Mouse (Mus musculus) heart, postnatal 0 days (tissue): ENCODE data around the gene H2-DMb1. TPM values are rescaled to one million over a fixed set of nuclear protein-coding genes. Genes with fewer than 3 reads are reported as not detected.
A peak's percentile ranks its signal among the peaks of the same experiment; 100 is the strongest.

Source experiments
- ATAC-seq: fragments of 200-750 bp; cut with Nextera tagmentation; 2 replicates; pipeline ENCODE4 v1.8.0; 2017; ENCODE audit warnings: low read depth, moderate number of reproducible peaks, moderate library complexity; ENCODE audit not compliant: insufficient read depth
- DNase-seq: peaks from one replicate; pipeline ENCODE4 v3.0.0-alpha.2; 2016; ENCODE audit warnings: low spot score
- H3K27ac ChIP-seq: fragments of 300-500 bp; sonication (generic); 2 replicates; pipeline ENCODE4 v1.5.1; 2014; ENCODE audit warnings: low read depth, mild to moderate bottlenecking
- H3K27me3 ChIP-seq: fragments of 300-500 bp; sonication (generic); 2 replicates; pipeline ENCODE4 v1.6.1; 2014; ENCODE audit warnings: low read length, mixed read lengths; ENCODE audit not compliant: control insufficient read depth, insufficient read depth
- H3K36me3 ChIP-seq: fragments of 300-500 bp; sonication (generic); replicated peaks from 2 replicates; pipeline ENCODE4 v1.6.1; 2014; ENCODE audit warnings: low read length, mixed read lengths; ENCODE audit not compliant: control insufficient read depth, insufficient read depth
- H3K4me1 ChIP-seq: fragments of 300-500 bp; sonication (generic); 2 replicates; pipeline ENCODE4 v1.6.1; 2014; ENCODE audit warnings: antibody characterized with exemption; ENCODE audit not compliant: control insufficient read depth, insufficient read depth
- H3K4me2 ChIP-seq: fragments of 300-500 bp; sonication (generic); 2 replicates; pipeline ENCODE4 v1.6.1; 2014; ENCODE audit warnings: low read depth, mild to moderate bottlenecking, low read length, moderate library complexity
- H3K4me3 ChIP-seq: fragments of 300-500 bp; sonication (generic); 2 replicates; pipeline ENCODE4 v1.5.1; 2014; ENCODE audit warnings: low read depth, low read length
- H3K9ac ChIP-seq: fragments of 300-500 bp; sonication (generic); replicated peaks from 2 replicates; pipeline ENCODE4 v1.6.1; 2014; ENCODE audit warnings: low read depth, low read length, mixed read lengths
- H3K9me3 ChIP-seq: fragments of 300-500 bp; sonication (generic); replicated peaks from 2 replicates; pipeline ENCODE4 v1.6.1; 2016; ENCODE audit warnings: low read length; ENCODE audit not compliant: control insufficient read depth
- CTCF ChIP-seq: IDR thresholded peaks from 2 replicates; pipeline ENCODE4 v1.5.1; 2016; ENCODE audit warnings: antibody characterized with exemption, control low read depth, low read depth
- EP300 ChIP-seq: IDR thresholded peaks from 2 replicates; pipeline ENCODE4 v1.6.1; 2016; ENCODE audit warnings: antibody characterized with exemption, low read depth
- WGBS: fragments of 180-500 bp; shearing (Covaris S2); extraction: QIAGEN DNeasy Blood & Tissue Kit; methylation state at CpG from one replicate; pipeline ENCODE4 v1.1.7; 2014; 5-methylcytosine and 5-hydroxymethylcytosine counted together
- polyA plus RNA-seq: library from polyadenylated mRNA; unstranded; fragments of >200 nt; fragmentation: Nextera tagmentation; extraction: Ambion mirVana; gene quantifications from 2 replicates; pipeline ENCODE4 v1.2.1, GENCODE M21; 2015
- total RNA-seq: library from RNA; depleted of rRNA; stranded (reverse); fragments of >200 nt; gene quantifications from 2 replicates; pipeline ENCODE4 v1.2.3, GENCODE M21; 2014; ENCODE audit warnings: low replicate concordance

H2-DMb1 gene
- total and polyA plus RNA-seq, 2 experiments from 2014 or later, result 0.90 TPM; not detected in 1

DNA sequence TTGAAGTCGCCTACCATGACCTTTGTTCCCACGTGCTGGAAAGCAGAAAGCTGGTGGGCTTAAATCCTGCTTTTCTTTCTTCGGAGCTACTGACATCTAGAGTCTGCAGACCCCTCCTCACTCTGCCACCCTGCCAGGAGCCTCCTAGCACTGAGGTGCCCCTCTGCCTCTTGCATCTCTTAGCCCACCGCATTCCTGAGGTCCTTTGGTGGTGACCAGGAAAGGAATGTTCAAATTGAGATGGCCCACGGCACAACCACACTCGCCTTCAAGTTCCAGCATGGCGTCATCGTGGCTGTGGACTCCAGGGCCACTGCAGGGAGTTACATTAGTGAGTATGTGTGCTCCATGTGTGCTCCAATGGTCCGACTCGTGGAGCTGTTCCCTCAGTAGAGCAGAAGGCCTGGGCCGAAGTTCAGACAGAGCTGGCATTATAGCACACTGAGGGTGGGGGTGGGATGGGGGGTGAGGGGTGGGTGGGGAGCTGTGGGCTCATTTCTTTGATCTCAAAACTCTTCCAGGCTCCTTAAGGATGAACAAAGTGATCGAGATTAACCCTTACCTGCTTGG lies 46.3 kb downstream of the H2-DMb1 start:
- Histone ChIP-seq H3K27ac (no peak overlapping the region), H3K9ac (no peak overlapping the region; the same call in 1 of the 2 replicates), H3K36me3 (no peaks in the 10 kb centered on the region), H3K9me3 (no peaks in the 10 kb centered on the region), H3K4me1 (no peaks in the 10 kb centered on the region), H3K4me3 (peak overlapping the region; percentile 63; the same call in 1 of the 2 replicates), H3K4me2 (peak overlapping the region; percentile 74; the same call in 1 of the 2 replicates), H3K27me3 (peaks cover 45% of the 10 kb centered on the region)
- ATAC-seq (no peak), DNase-seq (no peak)
- TF ChIP-seq EP300 (no peak), CTCF (no peak)
- WGBS, result 70% methylated on average over 12 of the region's 12 CpGs

DNA sequence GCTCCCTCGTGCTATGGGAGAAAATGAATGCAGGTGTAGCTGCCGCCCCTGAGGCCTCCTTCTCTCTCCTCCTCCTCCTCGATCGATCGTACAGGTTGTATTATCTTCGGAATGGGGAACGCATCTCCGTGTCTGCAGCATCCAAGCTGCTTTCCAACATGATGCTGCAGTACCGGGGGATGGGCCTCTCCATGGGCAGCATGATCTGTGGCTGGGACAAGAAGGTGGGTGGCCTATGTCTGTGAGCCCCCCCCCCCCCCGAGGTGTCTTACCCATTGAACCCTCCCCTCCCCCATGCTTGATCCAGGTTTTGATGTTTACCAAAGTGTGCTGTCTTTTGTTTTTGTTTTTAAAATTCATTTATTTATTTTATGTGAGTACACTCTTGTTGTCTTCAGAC lies 47.2 kb downstream of the H2-DMb1 start:
- Histone ChIP-seq H3K9ac (no peak overlapping the region), H3K9me3 (no peaks in the 10 kb centered on the region), H3K36me3 (no peaks in the 10 kb centered on the region), H3K27me3 (peaks cover 40% of the 10 kb centered on the region), H3K27ac (no peak overlapping the region), H3K4me2 (no peak overlapping the region), H3K4me1 (no peaks in the 10 kb centered on the region), H3K4me3 (no peak overlapping the region)
- no peak for ATAC-seq
- 85% methylated on average over 10 of the region's 10 CpGs for WGBS
- DNase-seq, result no peak
- TF ChIP-seq CTCF (no peak), EP300 (no peak)

DNA sequence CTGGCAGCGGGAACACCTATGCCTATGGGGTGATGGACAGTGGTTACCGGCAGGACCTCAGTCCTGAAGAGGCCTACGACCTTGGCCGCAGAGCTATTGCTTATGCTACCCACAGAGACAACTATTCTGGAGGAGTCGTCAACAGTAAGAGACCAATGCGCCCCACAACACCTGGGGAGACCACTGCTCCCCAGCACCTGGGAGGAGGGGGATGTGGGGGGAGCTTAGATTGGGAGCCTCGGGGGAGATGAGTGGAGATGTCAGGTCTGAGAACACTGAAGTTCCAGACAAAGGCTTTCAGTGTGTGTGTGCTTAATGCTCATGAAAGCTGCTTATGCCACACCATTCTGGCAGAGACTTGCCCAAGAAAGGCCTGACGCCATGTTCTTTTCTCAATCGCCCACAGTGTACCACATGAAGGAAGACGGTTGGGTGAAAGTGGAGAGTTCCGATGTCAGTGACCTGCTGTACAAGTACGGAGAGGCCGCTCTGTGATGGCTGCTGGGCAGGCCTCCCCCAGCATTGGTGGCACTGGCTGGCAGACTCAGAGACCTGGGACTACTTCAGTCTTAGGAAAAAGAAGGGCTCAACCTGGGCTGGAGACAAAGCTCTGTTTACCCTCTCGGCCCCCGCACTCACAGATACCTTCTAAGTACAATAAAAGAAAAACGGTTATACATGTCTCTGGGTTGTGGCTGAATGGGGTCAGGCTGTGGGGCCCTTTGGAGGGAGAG lies 48.1 kb downstream of the H2-DMb1 start:
- DNase-seq (no peak), ATAC-seq (no peak)
- peak overlapping the region; percentile 15; the same call in 1 of the 2 replicates for H3K4me2 ChIP-seq
- H3K4me1 ChIP-seq, result no peaks in the 10 kb centered on the region; the same call in 1 of the 2 replicates
- no peaks in the 10 kb centered on the region for H3K9me3 ChIP-seq
- peak overlapping the region; percentile 41; the same call in 1 of the 2 replicates for H3K27ac ChIP-seq
- H3K9ac ChIP-seq, result no peak overlapping the region
- 87% methylated on average over 16 of the region's 16 CpGs for WGBS
- peaks cover 33% of the 10 kb centered on the region for H3K27me3 ChIP-seq
- TF ChIP-seq EP300, result no peak
- no peak for TF ChIP-seq CTCF
- no peak overlapping the region for H3K4me3 ChIP-seq
- H3K36me3 ChIP-seq, result no peaks in the 10 kb centered on the region

DNA sequence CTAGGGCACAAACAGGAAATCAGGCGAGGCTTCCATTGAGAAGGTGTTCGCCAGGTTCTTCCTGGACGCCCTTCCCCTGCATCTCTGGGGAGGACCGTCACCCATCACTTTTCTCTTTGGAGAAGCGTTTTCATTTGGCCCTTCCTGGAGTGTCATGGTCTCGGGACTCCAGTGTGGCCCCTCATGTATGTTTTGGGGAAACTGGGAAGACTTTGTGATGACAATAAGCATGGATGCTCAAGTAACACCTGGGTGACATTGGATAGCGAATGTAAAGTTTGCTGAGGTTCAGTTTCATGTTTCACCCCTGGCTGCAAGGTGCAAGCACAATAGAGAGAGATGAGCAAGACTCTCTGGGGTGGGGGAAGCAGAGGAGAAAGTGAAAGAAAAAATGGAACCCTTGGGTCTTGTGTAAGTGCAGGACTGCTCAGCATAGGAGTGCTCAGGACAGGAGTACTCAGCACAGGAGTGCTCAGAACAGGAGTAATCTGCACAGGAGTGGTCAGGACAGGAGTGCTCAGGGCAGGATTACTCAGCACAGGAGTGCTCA lies 48.7 kb downstream of the H2-DMb1 start:
- TF ChIP-seq CTCF (no peak), EP300 (no peak)
- Histone ChIP-seq H3K9me3 (no peaks in the 10 kb centered on the region), H3K9ac (no peak overlapping the region), H3K36me3 (no peaks in the 10 kb centered on the region), H3K4me3 (no peak overlapping the region), H3K27me3 (peaks cover 26% of the 10 kb centered on the region), H3K4me1 (no peaks in the 10 kb centered on the region; the same call in 1 of the 2 replicates), H3K27ac (peak overlapping the region; percentile 41; the same call in 1 of the 2 replicates), H3K4me2 (no peak overlapping the region; the same call in 1 of the 2 replicates)
- DNase-seq (no peak), ATAC-seq (no peak)
- WGBS, result 63% methylated on average over 7 of the region's 7 CpGs

DNA sequence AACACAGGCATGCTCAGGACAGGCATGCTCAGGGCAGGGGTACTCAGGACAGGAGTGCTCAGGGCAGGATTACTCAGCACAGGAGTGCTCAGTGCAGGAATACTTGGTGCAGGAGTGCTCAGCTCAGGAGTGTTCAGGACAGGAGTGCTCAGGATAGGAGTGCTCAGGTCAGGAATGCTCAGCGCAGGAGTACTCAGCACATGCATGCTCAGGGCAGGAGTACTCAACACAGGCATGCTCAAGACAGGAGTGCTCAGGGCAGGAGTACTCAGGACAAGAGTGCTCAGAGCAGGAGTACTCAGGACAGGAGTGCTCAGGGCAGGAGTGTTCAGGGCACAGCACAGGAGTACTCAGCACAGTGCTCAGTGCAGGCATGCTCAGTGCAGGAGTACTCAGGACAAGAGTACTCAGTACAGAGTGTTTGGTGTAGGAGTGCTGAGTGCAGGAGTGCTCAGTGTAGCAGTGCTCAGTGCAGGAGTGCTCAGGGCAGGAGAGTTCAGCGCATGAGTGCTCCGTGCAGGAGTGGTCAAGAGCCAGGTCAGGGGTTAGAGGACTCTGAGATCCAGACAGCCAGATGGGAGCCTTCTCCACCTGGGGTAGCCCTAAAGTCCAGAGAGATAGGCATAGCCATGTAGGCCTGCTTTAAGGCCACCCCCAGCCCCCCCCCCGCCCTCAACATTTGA lies 50.0 kb downstream of the H2-DMb1 start:
- Histone ChIP-seq H3K36me3 (no peaks in the 10 kb centered on the region), H3K9ac (no peak overlapping the region), H3K27me3 (peaks cover 13% of the 10 kb centered on the region), H3K27ac (no peak overlapping the region), H3K4me2 (no peak overlapping the region), H3K4me3 (no peak overlapping the region), H3K9me3 (no peaks in the 10 kb centered on the region), H3K4me1 (no peaks in the 10 kb centered on the region; the same call in 1 of the 2 replicates)
- ATAC-seq, result no peak
- WGBS, result 79% methylated on average over 4 of the region's 4 CpGs
- no peak for DNase-seq
- no peak for TF ChIP-seq CTCF
- no peak for TF ChIP-seq EP300
